Mouse (Mus musculus): ENCODE data around the gene Gtf2h1. TPM values are rescaled to one million over a fixed set of nuclear protein-coding genes. Genes with fewer than 3 reads are reported as not detected.

The Gtf2h1 gene
- polyA plus RNA-seq, 1 experiment, result 27.8 TPM

DNA sequence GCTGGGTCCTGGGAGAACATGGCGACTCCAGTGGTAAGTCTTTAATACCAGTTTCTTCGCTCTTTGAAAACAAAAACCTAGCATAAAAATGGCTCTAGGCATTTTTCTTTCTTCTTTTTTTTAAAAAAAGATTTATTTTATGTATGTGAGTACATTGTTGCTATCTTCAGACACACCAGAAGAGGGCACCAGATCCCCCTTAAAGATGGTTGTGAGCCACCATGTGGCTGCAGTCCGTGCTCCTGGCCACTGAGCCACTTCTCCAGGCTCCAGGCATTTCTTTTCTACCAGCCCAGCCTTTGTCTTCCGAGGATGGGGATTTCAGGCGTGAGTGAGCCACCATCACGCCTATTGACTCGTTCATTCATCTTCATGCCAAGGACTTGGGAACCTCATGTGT, 55.1 kb downstream of the Gtf2h1 start:
- no peak for DNase-seq (ENCODE audit: low spot score)

DNA sequence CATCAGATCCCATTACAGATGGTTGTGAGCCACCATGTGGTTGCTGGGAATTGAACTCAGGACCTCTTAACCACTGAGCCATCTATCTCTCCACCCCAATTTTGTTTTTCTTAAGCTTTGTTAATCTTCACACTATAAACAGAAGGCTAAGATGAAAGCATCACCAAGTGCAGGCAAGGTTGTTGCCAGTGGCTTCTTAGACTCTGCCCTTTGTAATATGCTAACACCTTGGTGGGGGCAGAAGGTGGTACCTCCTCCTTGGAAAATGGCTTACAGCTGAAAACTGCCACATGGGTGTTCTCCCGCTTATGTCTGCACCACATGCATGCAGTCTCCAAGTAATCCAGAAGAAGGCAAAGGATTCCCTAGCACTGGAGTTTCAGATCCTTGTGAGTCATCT, 56.8 kb downstream of the Gtf2h1 start:
- no peak for DNase-seq (ENCODE audit: low spot score)

- DNase-seq (ENCODE audit: low spot score), result no peak
Observed at GRCm38 (mm10) chr7:46853365-46853764, 57.5 kb downstream of the Gtf2h1 start.

- DNase-seq (ENCODE audit: low spot score), result no peak
Observed at GRCm38 (mm10) chr7:46855866-46856560, 60.1 kb downstream of the Gtf2h1 start.

DNA sequence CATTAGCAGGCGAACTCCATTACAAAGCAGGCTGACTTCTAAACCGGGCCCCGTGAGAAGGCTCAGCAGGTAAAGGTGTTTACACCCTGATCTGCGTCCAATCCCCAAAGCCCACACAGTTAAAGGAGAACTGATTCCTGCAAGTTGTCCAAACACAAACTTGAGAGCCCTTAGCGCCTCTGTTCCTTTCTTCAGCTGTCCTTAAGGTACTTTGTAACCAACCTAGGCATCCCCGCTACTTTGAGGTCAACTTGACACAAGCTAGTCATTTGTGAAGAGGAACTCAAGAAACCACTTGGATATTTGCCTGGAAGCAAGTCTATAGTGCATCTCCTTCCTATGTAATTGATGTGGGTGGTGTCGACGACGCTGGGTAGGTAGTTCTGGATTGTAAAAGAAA, 61.5 kb downstream of the Gtf2h1 start:
- DNase-seq (ENCODE audit: low spot score), result no peak

DNA sequence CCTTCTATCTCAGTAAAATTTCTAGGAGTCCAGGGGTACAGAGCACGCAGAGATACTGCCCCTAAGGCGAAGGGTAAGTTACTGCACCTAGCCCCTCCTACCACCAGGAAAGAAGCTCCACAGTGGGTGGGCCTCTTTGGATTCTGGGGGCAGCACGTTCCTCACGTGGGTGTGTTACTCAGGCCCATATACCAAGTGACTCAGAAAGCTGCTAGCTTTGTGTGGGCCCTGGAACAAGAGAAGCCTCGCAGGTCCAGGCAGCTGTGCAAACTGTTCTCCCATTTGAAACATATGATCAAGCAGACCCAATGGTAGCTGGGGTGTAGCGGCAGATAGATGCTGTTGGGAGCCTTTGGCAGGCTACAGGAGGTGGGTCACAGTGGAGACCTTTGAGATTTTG, 63.1 kb downstream of the Gtf2h1 start:
- no peak for DNase-seq (ENCODE audit: low spot score)

DNA sequence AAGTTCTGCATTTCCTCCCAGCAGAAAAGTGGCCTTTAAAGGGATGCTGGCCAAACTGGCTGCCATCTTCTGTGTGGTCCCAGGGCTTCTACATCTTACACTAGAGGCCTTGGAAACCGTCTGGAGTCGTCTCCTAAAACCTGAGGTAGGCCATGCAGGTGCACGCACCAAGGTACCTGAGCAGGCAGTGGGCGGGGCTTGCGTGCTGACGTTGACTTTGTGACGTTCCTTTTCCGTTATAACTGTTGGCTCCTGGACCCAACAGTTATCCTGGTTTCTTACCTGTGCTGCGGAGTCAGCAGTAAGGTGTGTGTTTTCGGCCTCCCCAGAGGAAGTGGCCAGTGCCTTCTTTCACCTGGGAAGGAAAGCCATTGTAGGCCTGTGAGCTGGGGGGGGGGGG, 65.1 kb downstream of the Gtf2h1 start, which contains the start of gene Ldhc:
Gene Ldhc (plus strand): TSS at position 208 of the 400 bp plus-strand sequence.
- no peak for DNase-seq (ENCODE audit: low spot score)

- DNase-seq (ENCODE audit: low spot score), result no peak
Observed at GRCm38 (mm10) chr7:46871988-46872387, 76.1 kb downstream of the Gtf2h1 start.

Other genes starting within 250 kb of the Gtf2h1 start
- 7.2 and 7.5 TPM in 2 replicates for gene Sergef, start 156.3 kb upstream of the Gtf2h1 start, polyA plus RNA-seq (2012; rRNA removed)
- 0.12 TPM in 2 replicates for gene Tph1, start 123.6 kb upstream of the Gtf2h1 start, polyA plus RNA-seq (2012; rRNA removed)
- 8.5 TPM in 2 replicates for gene Saal1, start 85.4 kb upstream of the Gtf2h1 start, polyA plus RNA-seq (2012; rRNA removed)
- gene Saa3, start 80.4 kb upstream of the Gtf2h1 start, polyA plus RNA-seq (2012; rRNA removed), result 0.87 and 1.7 TPM in 2 replicates
- gene Saa4, start 63.5 kb upstream of the Gtf2h1 start, polyA plus RNA-seq (2012; rRNA removed), result not detected in 2 replicates
- not detected in 2 replicates for gene Saa1, start 53.1 kb upstream of the Gtf2h1 start, polyA plus RNA-seq (2012; rRNA removed)
- not detected in 2 replicates for gene Saa2, start 44.3 kb upstream of the Gtf2h1 start, polyA plus RNA-seq (2012; rRNA removed)
- gene Hps5, start within 50 bp of the Gtf2h1 start, polyA plus RNA-seq (2012; rRNA removed), result 22.3 and 23.1 TPM in 2 replicates
- gene Ldha, start 45.4 kb downstream of the Gtf2h1 start, polyA plus RNA-seq (2012; rRNA removed), result 354 and 368 TPM in 2 replicates
- gene Ldhc, start 65.1 kb downstream of the Gtf2h1 start, polyA plus RNA-seq (2012; rRNA removed), result not detected in 2 replicates
- gene Tsg101, start 123.9 kb downstream of the Gtf2h1 start, polyA plus RNA-seq (2012; rRNA removed), result 43.6 and 44.5 TPM in 2 replicates
- 11.7 and 12.0 TPM in 2 replicates for gene Uevld, start 162.4 kb downstream of the Gtf2h1 start, polyA plus RNA-seq (2012; rRNA removed)
- gene Gm9999, start 187.5 kb downstream of the Gtf2h1 start, polyA plus RNA-seq (2012; rRNA removed), result not detected in 2 replicates
- gene Spty2d1, start 212.3 kb downstream of the Gtf2h1 start, polyA plus RNA-seq (2012; rRNA removed), result 11.5 and 11.7 TPM in 2 replicates

All from urinary bladder, adult 2 months (tissue).